Mouse (Mus musculus) lung, postnatal 10 days (tissue): ENCODE measurements at regions not wholly inside any gene's neighbourhood (a gene's known extent, or its start where the extent isn't known, plus 50 kb on each side); places are given as distances from the start of the nearest gene placed in this dataset.
"Not testable (repeated sequence)": the region's sequence is repeated elsewhere in the genome, so short reads cannot be mapped to it uniquely, and the experiment has no call there.

Experiments
- DNase-seq: peaks from one replicate; pipeline ENCODE4 v3.0.0; 2021

DNA sequence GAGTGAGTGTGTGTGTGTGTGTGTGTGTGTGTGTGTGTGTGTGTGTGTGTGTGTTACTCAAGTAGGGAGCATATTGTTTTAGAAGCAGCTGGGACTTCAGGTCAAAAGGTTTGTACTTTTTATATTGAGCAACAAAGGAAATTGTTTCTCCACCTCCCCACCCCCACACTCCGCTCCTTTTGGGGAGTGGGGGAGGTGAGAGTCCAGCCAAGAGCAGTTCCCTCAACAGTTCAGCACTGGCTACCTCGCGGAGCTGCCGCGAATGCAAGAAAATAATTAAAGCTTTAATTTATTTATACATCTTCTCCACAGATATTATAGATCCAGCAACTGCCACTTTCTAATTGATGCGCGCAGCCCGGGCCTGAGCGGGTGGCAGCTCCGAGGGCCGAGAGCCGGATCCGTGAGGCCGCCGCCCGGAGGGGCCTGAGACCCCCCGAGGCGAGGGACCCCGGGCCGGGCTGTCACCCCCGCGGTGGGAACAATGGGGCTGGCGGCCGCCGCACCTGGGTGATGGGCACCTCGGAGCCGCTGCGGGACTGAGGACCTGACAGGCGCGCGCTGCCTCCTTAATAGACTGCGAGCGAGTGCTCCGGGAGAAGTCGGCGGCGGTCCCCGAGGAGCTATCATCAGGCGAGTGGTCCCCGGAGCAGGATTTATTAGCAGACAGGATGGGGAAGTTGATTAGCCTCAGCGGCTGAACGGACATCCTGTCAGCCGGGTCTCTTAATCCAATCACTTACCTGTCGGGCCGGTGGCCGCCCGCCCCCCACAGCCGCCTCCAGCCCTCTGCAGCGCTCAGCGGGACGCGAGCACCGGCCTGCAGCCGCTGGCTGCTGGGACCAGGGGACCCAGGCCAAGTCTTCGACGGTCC lies 124.4 kb downstream of the Melk start:
- peak; percentile 8 for DNase-seq

DNA sequence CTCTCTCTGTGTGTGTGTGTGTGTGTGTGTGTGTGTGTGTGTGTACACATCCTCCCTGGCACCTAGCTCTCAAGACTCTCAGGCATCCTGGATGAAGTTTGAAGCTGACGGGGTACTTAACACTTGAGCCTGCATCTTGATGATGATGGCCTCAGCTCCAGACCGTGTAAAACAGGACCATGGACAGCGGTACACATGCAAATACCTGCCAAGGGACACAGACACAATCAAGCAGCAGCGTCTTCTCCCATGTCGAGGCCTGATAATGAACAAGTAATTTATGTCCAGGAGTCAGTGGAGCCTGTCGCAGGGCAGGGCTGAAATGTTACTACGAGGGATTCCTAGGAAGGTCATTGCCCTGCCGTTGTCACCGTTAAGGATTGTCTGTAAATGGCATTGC lies 133.9 kb downstream of the Melk start:
- peak; percentile 7 for DNase-seq

DNA sequence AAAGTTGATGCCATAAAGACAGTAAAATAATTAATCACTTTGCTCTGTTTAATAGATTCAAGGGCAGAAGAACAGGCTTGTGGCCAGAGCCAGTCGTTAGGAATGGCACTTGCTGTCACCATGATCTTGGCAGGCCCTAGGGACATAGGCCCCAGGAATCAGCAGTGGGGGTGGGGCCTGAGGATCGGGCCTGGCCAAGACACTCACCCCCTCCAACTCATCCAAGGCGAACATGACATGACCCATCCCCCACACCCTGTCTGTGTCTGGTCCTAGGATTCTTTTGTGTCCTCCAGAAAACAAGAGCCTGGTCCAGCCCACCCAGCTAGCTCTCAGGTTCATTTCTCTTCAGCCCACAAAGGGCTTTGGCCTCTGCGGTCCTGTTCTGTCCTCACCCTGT lies 144.8 kb downstream of the Melk start:
- DNase-seq, result peak; percentile 32

DNA sequence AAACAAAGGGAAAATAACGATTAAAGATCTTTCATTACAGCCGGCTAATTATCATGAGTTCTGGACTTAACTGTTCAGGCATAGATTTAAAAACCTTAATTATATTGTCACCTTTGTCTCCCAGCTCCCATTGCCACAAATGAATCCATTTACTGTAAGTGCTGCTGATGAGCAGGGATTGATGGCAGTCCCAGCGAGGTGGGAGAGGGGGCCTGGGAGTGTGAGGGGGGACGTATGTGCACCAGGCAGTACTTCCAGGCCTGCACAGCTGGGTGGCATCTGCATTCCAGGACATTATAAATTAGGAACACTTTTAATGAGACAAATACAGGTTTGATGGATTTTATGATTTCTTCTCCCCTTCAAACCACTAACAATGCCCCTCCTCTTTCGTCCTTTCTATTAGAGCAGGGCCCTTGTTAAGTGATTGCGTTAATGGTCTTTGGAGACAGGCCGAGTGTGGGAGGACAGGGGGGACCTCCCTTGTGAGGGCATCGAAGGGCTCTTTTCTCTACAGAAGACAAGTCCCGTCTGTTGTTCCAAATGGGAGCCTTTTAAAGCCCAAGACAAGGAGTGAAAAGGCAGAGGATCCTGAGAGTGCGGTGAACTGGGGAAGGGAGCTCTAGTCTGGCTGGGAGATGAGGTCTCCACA lies 150.3 kb downstream of the Melk start:
- no peak for DNase-seq

DNA sequence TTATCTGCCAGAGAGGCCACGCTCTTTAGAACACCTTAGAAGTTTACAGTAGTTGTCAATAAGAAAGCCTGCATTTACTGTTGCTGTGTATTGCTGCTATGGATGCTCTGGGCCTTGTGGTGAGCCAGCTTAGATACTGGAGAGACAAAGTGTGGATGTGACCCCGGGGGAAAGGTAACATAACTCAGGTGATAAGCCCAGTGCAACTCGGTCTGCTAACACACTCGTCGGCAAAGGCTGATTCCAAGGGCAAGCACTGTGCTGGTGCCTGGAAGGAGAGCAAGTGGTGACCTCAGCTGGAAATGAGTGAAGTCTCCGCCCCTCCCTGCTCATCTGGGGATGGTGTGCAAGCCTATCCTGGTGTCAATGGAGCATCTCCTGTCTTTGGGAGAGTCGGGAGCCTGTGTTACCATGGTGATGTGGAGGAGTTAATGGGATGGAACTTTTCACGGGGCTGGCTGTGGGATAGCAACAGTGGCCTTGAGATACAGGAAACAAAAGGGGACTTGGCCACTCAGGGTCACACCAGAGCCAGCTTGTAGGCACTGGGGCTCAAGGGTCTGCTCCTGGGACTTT lies 151.5 kb downstream of the Melk start:
- no peak for DNase-seq

DNA sequence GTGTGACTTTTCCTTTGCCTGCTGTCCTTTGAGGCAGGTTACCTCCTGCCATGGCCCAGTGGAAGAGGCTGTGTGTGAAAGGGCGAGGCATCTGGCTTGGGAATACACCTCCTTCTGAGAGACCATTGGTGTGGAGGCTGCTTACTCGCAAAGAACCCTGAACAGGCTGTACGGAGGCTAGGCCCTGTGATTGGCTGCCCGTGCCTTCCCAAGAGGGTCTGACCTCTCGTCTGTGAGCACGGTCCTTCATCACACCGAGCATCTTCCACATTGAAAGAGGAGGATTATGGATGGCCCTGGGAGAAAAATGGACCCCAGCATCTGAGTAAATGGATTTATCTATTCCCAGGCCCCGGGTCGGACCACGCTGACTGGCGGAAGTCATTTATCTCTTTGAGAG lies 152.9 kb downstream of the Melk start:
- DNase-seq, result no peak

DNA sequence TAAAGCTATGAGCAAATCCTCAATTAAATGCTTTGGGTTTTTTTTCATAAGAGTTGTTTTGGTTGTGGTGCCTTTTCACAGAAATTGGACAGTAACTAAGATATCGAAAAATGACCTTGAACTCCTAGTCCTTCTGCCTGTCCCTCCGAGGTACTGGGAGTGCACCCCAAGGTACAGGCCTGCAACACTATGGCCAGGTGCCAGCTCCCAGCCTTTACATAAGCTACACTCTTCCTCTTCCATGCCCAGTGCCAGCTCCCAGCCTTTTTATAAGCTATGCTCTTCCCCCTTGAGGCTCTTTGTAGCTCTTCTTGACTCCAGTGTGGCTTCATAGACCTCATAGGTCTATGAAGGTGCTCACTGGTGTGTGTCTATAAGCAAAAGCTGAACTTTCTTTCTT lies 155.2 kb downstream of the Melk start:
- no peak for DNase-seq

DNA sequence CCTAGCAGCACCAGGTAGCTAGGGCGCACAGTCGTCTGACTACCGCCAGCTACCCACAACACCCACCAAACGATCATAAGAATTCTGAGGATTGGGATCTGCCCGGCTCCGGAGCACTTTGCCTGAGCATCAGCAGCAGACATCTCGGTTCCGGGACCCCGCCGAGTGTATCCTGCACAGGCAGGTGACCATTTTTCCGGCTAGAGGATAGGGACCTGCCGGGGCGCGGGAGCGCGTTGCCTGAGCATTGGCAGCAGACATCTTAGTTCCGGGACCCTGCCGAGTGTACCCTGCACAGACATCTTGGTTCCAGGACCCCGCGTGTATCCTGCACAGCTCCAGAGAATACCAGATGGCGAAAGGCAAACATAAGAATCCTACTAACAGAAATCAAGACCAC lies 172.8 kb downstream of the Melk start:
- DNase-seq, result not testable (repeated sequence)
